In the genomic region with DNA sequence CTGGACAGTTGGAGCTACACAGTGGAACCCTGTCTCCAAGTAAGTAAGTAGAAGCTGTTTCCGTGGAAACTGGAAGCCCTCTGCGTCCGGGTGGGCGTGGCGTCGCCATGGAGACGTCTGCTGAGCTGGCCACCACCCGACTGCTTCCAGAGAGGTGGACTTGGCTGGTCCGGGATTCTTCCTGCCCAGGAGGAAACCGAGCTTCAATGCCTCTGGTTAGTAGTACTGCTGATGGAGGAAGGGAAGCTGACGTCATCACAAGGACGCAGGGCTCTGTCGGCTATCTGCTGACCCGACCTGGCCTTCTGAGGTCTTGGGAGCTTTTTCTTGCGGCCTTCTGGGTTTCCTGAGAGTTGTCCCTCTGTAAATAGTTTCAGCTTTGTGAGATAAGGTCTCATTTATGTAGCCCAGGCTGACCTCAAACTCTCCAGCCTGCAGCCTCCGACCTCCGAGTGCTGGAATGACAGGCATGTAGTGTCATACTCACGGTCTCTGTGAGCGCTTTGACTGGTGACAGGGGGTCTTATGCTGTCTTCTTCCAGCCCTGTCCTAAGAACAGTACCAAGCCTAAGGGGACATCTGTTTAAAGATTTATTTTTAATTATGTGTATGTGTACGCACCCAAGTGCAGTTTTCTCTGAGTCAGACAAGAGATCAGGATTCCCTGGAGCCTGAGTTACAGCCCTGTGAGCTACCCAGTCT, we compare ENCODE assay signal across 9 mouse cellular contexts. TPM values are rescaled to one million over a fixed set of nuclear protein-coding genes. Genes with fewer than 3 reads are reported as not detected.
DNase-seq lines count a peak whose midpoint lies in the region; ATAC-seq and TF ChIP-seq lines count a peak whose summit lies in the region.
"Had no signal": no experiment of that assay in that cellular context is flagged by ENCODE, and none has a peak within 500 bp of the region (broad histone marks: within the 10 kb centered on the region; RNA-seq: fewer than 3 reads in every experiment).

No protein-coding gene starts in this region.

- intact Hi-C loops in gastrocnemius, adult 2 months (cut with DNase I), result loop anchor here (1.0 kb wide), 1 partner anchor 17 kb away; no protein-coding TSS in a partner anchor

- H3K4me2 ChIP-seq in hindbrain, embryonic 13.5 days, result peak overlapping the region; percentile 40

- no peaks in the 10 kb centered on the region for H3K27me3 ChIP-seq in hindbrain, embryonic 13.5 days

- peaks cover 28% of the 10 kb centered on the region for H3K4me1 ChIP-seq in hindbrain, embryonic 13.5 days (replicated peaks)

- H3K27ac ChIP-seq in gastrocnemius, adult 2 months, result peak overlapping the region; percentile 74
- H3K27ac ChIP-seq in hindbrain, embryonic 13.5 days, result peak overlapping the region; percentile 24

- peak; percentile 82 for DNase-seq in NIH3T3 (ENCODE audit: low read depth)
- peak; percentile 82 for DNase-seq in gastrocnemius, adult 2 months
- DNase-seq in layer of hippocampus, postnatal 14 days (ENCODE audit: low spot score in 2 of 2), result peak; percentile 59 to 71
- peak; percentile 76 for DNase-seq in lung, postnatal 14 days
- DNase-seq in right cerebral cortex, postnatal 36 days (ENCODE audit: low spot score in 2 of 2), result peak; percentile 83 to 84

- H3K9me3 ChIP-seq in hindbrain, embryonic 13.5 days, result no peaks in the 10 kb centered on the region

- peak; percentile 34 for ATAC-seq in common myeloid progenitor, adult 5-6 weeks (replicated peaks; ENCODE audit: low read depth, poor library complexity, severe bottlenecking)
- no peak for ATAC-seq in hindbrain, embryonic 13.5 days (ENCODE audit: low FRiP score)
- no peak for ATAC-seq in megakaryocyte-erythroid progenitor cell, adult 5-6 weeks (replicated peaks; ENCODE audit: low FRiP score, low TSS enrichment, poor library complexity, severe bottlenecking)

- no peak overlapping the region for H3K9ac ChIP-seq in hindbrain, embryonic 13.5 days

- no peak for TF ChIP-seq CTCF in gastrocnemius, adult 2 months (IDR thresholded peaks at IDR 0.05)

- peaks cover 4% of the 10 kb centered on the region for H3K36me3 ChIP-seq in hindbrain, embryonic 13.5 days

- peak overlapping the region; percentile 37; the same call in 1 of the 2 replicates for H3K4me3 ChIP-seq in gastrocnemius, adult 2 months
- peak overlapping the region; percentile 10; the same call in 1 of the 2 replicates for H3K4me3 ChIP-seq in hindbrain, embryonic 13.5 days

- WGBS in hindbrain, embryonic 13.5 days, result 12% methylated on average over 20 of the region's 20 CpGs

RNA-seq across cellular contexts. Expression of gene Clip2, which starts 3.4 kb away (rescaled TPM):
- 6.2 and 13.3 TPM in 2 replicates for total RNA-seq in common myeloid progenitor, adult 5-6 weeks (2017)
- total RNA-seq in gastrocnemius, adult 2 months (2021), result 1 to 10 TPM; 3.0 to 4.2 TPM
- polyA plus RNA-seq in hindbrain, embryonic 13.5 days (2015; fragmentation: Nextera tagmentation; extraction: Ambion mirVana), result 14.4 and 15.1 TPM in 2 replicates
- 100 to 1,000 TPM; 102 to 103 TPM for total RNA-seq in layer of hippocampus, postnatal 14 days (2021)
- 4.6 and 5.6 TPM in 2 replicates for total RNA-seq in megakaryocyte-erythroid progenitor cell, adult 5-6 weeks (2014; fragmentation: Nextera tagmentation)
- total RNA-seq in megakaryocyte-erythroid progenitor cell, adult 5-6 weeks (2017), result 7.0 and 8.3 TPM in 2 replicates

RNA-seq across cellular contexts. Expression of gene Syna, which starts 4.4 kb away (rescaled TPM):
- not detected in 2 replicates for total RNA-seq in common myeloid progenitor, adult 5-6 weeks (2017)
- total RNA-seq in gastrocnemius, adult 2 months (2021), result not detected
- 0.42 and 0.43 TPM in 2 replicates for polyA plus RNA-seq in hindbrain, embryonic 13.5 days (2015; fragmentation: Nextera tagmentation; extraction: Ambion mirVana)
- total RNA-seq in layer of hippocampus, postnatal 14 days (2021), result 1 to 10 TPM; 6.3 to 7.2 TPM
- total RNA-seq in megakaryocyte-erythroid progenitor cell, adult 5-6 weeks (2014; fragmentation: Nextera tagmentation), result not detected in 2 replicates
- not detected in 2 replicates for total RNA-seq in megakaryocyte-erythroid progenitor cell, adult 5-6 weeks (2017)
- total RNA-seq: neutrophil, adult 5-6 weeks had no signal

RNA-seq across cellular contexts. Expression of gene Rfc2, which starts 25.6 kb away (rescaled TPM):
- 159 and 183 TPM in 2 replicates for total RNA-seq in common myeloid progenitor, adult 5-6 weeks (2017)
- total RNA-seq in gastrocnemius, adult 2 months (2021), result 10 to 100 TPM; 18.3 to 19.8 TPM
- polyA plus RNA-seq in hindbrain, embryonic 13.5 days (2015; fragmentation: Nextera tagmentation; extraction: Ambion mirVana), result 192 and 194 TPM in 2 replicates
- total RNA-seq in layer of hippocampus, postnatal 14 days (2021), result 10 to 100 TPM; 54.9 to 57.7 TPM
- 241 and 279 TPM in 2 replicates for total RNA-seq in megakaryocyte-erythroid progenitor cell, adult 5-6 weeks (2014; fragmentation: Nextera tagmentation)
- total RNA-seq in megakaryocyte-erythroid progenitor cell, adult 5-6 weeks (2017), result 113 and 125 TPM in 2 replicates

RNA-seq across cellular contexts. Expression of gene Lat2, which starts 59.2 kb away (rescaled TPM):
- 50.2 and 65.4 TPM in 2 replicates for total RNA-seq in common myeloid progenitor, adult 5-6 weeks (2017)
- total RNA-seq in gastrocnemius, adult 2 months (2021), result 1 to 10 TPM in 1 of 2 experiments, under 1 TPM in 1; 0.87 to 1.2 TPM
- 5.7 and 6.0 TPM in 2 replicates for polyA plus RNA-seq in hindbrain, embryonic 13.5 days (2015; fragmentation: Nextera tagmentation; extraction: Ambion mirVana)
- 1 to 10 TPM; 1.4 to 2.8 TPM for total RNA-seq in layer of hippocampus, postnatal 14 days (2021)
- total RNA-seq in megakaryocyte-erythroid progenitor cell, adult 5-6 weeks (2014; fragmentation: Nextera tagmentation), result 8.5 and 9.8 TPM in 2 replicates
- total RNA-seq in megakaryocyte-erythroid progenitor cell, adult 5-6 weeks (2017), result 7.2 and 14.6 TPM in 2 replicates
